Mouse (Mus musculus) cerebellum, postnatal 10 days (tissue): ENCODE data around the gene Gm28168.
"Not testable (repeated sequence)": the region's sequence is repeated elsewhere in the genome, so short reads cannot be mapped to it uniquely, and the experiment has no call there.

Source experiments
- DNase-seq, 2 experiments: peaks; one replicate each; pipeline ENCODE4 v3.0.0; 2021; ENCODE audit warnings: mixed read lengths in 2 of 2

The Gm28168 gene

DNA sequence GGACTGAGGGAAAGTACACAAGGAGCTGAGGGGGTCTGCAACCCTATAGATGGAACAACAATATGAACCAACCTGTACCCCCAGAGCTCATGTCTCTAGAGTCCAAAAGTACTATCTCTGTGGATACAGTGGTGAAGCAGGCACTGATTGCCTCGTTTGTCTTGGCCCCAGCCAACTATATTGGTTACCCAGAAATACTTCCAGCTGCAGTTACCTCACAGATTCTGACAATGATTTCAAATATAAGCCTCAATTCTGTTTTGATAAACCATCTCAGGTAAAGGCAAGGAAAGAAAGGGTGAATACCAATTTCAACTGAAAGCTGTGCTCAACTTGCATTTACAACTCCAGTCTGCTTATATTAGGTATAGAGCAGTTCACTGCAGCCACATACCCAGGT is at the start of gene Gm28168:
Gene Gm28168 (plus strand): TSS at position 301 of the 400 bp plus-strand sequence.
- DNase-seq = not testable (repeated sequence)

DNA sequence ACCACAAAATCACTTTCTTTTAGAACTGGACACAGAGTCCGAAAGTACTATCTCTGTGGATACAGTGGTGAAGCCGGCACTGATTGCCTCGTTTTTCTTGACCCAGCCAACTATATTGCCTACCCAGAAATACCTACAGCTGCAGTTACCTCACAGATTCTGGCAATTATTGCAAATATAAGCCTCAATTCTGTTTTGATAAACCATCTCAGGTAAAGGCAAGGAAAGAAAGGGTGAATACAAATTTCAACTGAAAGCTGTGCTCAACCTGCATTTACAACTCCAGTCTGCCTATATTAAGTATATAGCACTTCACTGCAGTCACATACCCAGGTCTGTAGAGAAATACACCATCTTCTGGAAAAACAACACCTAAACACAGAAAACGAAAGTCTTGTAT is 37.8 kb downstream of the Gm28168 start, which contains the start of gene Gm7145:
Gene Gm7145 (plus strand): TSS at position 301 of the 400 bp plus-strand sequence.
- DNase-seq = no peak
